Mouse (Mus musculus) cerebellum, adult 2 months (tissue): ENCODE measurements around the gene Phf21a.

ENCODE experiments used
- CTCF ChIP-seq: fragments of 200-500 bp; IDR thresholded peaks from 2 replicates; pipeline ENCODE4 v1.5.1; 2011; ENCODE audit warnings: low read depth, mild to moderate bottlenecking, control low read depth, low read length, moderate library complexity, borderline replicate concordance; ENCODE audit not compliant: insufficient read depth
- POLR2A ChIP-seq: fragments of 200-500 bp; IDR thresholded peaks from 2 replicates; pipeline ENCODE4 v1.6.1; 2011; ENCODE audit warnings: low read length, control low read depth, borderline replicate concordance; ENCODE audit not compliant: insufficient read depth

DNA sequence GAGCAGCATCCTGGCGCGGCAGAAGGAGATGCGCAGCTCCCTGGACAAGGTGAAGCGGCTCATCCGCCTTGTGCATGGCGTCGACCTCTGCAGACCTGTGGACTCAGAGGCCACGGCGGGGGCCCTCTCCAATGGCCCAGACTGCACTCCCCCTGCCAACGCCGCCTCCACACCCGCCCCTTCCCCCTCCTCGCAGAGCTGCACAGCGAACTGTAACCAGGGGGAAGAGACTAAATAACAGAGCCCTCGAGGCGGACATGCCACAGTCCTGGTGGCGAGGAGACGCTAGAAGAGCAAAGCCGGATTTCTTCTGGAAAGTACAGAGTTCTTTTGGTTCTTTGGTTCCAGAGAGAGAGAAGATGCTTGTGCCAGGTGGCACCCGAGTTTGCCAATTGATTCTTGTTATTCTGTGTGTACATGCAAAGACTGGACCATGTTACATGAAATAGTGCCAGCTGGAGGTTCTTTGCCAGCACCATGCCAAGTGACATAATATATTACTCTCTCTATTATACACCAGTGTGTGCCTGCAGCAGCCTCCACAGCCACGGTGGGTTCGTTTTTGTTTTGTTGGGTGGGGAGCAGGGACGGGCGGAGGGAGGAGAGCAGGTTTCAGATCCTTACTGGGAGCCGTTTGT is 267.4 kb downstream of the Phf21a start:
- TF ChIP-seq CTCF, result no peak
- no peak for TF ChIP-seq POLR2A
